Mouse (Mus musculus) cerebellum, adult 2 months (tissue): ENCODE results near the gene Cryga.

ENCODE experiments used
- CTCF ChIP-seq: fragments of 200-500 bp; IDR thresholded peaks from 2 replicates; pipeline ENCODE4 v1.5.1; 2011; ENCODE audit warnings: low read depth, mild to moderate bottlenecking, control low read depth, low read length, moderate library complexity, borderline replicate concordance; ENCODE audit not compliant: insufficient read depth
- POLR2A ChIP-seq: fragments of 200-500 bp; IDR thresholded peaks from 2 replicates; pipeline ENCODE4 v1.6.1; 2011; ENCODE audit warnings: low read length, control low read depth, borderline replicate concordance; ENCODE audit not compliant: insufficient read depth

DNA sequence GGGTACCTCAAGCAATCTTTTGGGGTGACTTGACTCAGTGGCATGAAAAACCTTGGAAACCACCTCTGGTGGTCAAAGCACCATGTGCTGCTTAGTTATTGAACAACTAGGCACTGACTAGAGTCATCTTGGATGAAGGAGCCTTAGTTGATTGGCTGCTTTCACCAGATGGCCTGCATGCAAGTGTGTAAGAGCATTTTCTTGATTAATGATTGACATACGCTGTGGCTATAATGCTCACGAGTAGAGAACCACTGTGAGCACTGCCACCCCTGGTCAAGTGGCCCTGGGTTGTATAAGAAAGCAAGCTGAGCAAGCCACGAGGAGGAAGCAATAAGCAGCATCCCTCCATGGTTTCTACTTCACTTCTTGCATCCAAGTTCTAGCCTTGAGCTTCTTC is 27.1 kb upstream of the Cryga start:
- TF ChIP-seq CTCF (no peak), POLR2A (no peak)
